Comparison of ENCODE assay signal across 8 mouse cellular contexts in genomic region chr11:100736746-100737080, GRCm38 (mm10). TPM values are rescaled to one million over a fixed set of nuclear protein-coding genes. Genes with fewer than 3 reads are reported as not detected.
DNase-seq lines count a peak whose midpoint lies in the region; ATAC-seq and TF ChIP-seq lines count a peak whose summit lies in the region.

No protein-coding gene starts in this region.

- peak overlapping the region; percentile 97 for H3K4me3 ChIP-seq in layer of hippocampus, adult 2 months
- peak overlapping the region; percentile 87 for H3K4me3 ChIP-seq in embryonic facial prominence, embryonic 12.5 days
- peak overlapping the region; percentile 95 for H3K4me3 ChIP-seq in kidney, postnatal 0 days (replicated peaks; ENCODE audit: low read depth, low read length)
- H3K4me3 ChIP-seq in neural tube, embryonic 12.5 days = peak overlapping the region; percentile 86

- TF ChIP-seq CTCF in layer of hippocampus, adult 2 months (conservative IDR thresholded peaks at IDR 0.05) = no peak
- no peak for TF ChIP-seq CTCF in kidney, postnatal 0 days (IDR thresholded peaks at IDR 0.05; ENCODE audit: low read depth)

- no peak for ATAC-seq in embryonic facial prominence, embryonic 12.5 days (ENCODE audit: insufficient number of reproducible peaks, insufficient read depth, low FRiP score, low TSS enrichment)
- no peak for ATAC-seq in kidney, postnatal 0 days (replicated peaks; ENCODE audit: low FRiP score, low read depth)
- ATAC-seq in neural tube, embryonic 12.5 days (ENCODE audit: low FRiP score, low read depth) = no peak
- ATAC-seq in monocyte, adult 5-6 weeks (replicated peaks; ENCODE audit: insufficient number of reproducible peaks, low FRiP score, low TSS enrichment, poor library complexity, severe bottlenecking) = no peak

- no peaks in the 10 kb centered on the region; the same call in 1 of the 2 replicates for H3K36me3 ChIP-seq in embryonic facial prominence, embryonic 12.5 days
- no peaks in the 10 kb centered on the region for H3K36me3 ChIP-seq in kidney, postnatal 0 days (ENCODE audit: insufficient read depth, low read length)
- H3K36me3 ChIP-seq in neural tube, embryonic 12.5 days = peaks cover 12% of the 10 kb centered on the region; the same call in 1 of the 2 replicates

- no peaks in the 10 kb centered on the region for H3K27me3 ChIP-seq in embryonic facial prominence, embryonic 12.5 days
- H3K27me3 ChIP-seq in kidney, postnatal 0 days (ENCODE audit: insufficient read depth, low read length) = no peaks in the 10 kb centered on the region
- no peaks in the 10 kb centered on the region for H3K27me3 ChIP-seq in neural tube, embryonic 12.5 days (replicated peaks)

- no peak for DNase-seq in layer of hippocampus, adult 2 months (ENCODE audit: low spot score in 2 of 2)
- no peak for DNase-seq in layer of hippocampus, postnatal 25 days (ENCODE audit: extremely low spot score in 1 of 2, low spot score in 1 of 2)
- DNase-seq in kidney, postnatal 0 days (ENCODE audit: low spot score) = no peak
- no peak for DNase-seq in spleen, postnatal 36 days (ENCODE audit: low spot score in 2 of 2)
- DNase-seq in embryo, embryonic 11 days = no peak

- H3K4me2 ChIP-seq in embryonic facial prominence, embryonic 12.5 days (replicated peaks) = peak overlapping the region; percentile 84
- H3K4me2 ChIP-seq in kidney, postnatal 0 days (ENCODE audit: low read length) = peak overlapping the region; percentile 73
- peak overlapping the region; percentile 94 for H3K4me2 ChIP-seq in neural tube, embryonic 12.5 days (replicated peaks)

- peak overlapping the region; percentile 85; the same call in 1 of the 2 replicates for H3K9ac ChIP-seq in embryonic facial prominence, embryonic 12.5 days
- peak overlapping the region; percentile 96 for H3K9ac ChIP-seq in kidney, postnatal 0 days (ENCODE audit: low read depth, low read length)
- H3K9ac ChIP-seq in neural tube, embryonic 12.5 days = peak overlapping the region; percentile 90

- 76% methylated on average over 4 of the region's 4 CpGs for WGBS in embryonic facial prominence, embryonic 12.5 days
- WGBS in kidney, postnatal 0 days = 77% methylated on average over 4 of the region's 4 CpGs
- WGBS in neural tube, embryonic 12.5 days = 80% methylated on average over 4 of the region's 4 CpGs

- H3K9me3 ChIP-seq in embryonic facial prominence, embryonic 12.5 days = no peaks in the 10 kb centered on the region
- H3K9me3 ChIP-seq in kidney, postnatal 0 days (replicated peaks; ENCODE audit: low read length) = no peaks in the 10 kb centered on the region
- no peaks in the 10 kb centered on the region for H3K9me3 ChIP-seq in neural tube, embryonic 12.5 days

- H3K27ac ChIP-seq in layer of hippocampus, adult 2 months = no peak overlapping the region
- no peak overlapping the region for H3K27ac ChIP-seq in embryonic facial prominence, embryonic 12.5 days
- peak overlapping the region; percentile 79; the same call in 1 of the 2 replicates for H3K27ac ChIP-seq in kidney, postnatal 0 days
- H3K27ac ChIP-seq in neural tube, embryonic 12.5 days = no peak overlapping the region

- peaks cover 14% of the 10 kb centered on the region for H3K4me1 ChIP-seq in embryonic facial prominence, embryonic 12.5 days
- peaks cover 18% of the 10 kb centered on the region for H3K4me1 ChIP-seq in kidney, postnatal 0 days (replicated peaks; ENCODE audit: insufficient read depth, low read length)
- H3K4me1 ChIP-seq in neural tube, embryonic 12.5 days = peaks cover 24% of the 10 kb centered on the region

RNA-seq across cellular contexts. Expression of gene Rab5c, which starts 1.3 kb away (rescaled TPM):
- 100 to 1,000 TPM; 137 to 148 TPM for total RNA-seq in layer of hippocampus, adult 2 months (2021)
- 100 to 1,000 TPM; 141 to 152 TPM for total RNA-seq in layer of hippocampus, postnatal 25 days (2021)
- polyA plus RNA-seq in embryonic facial prominence, embryonic 12.5 days (2016; fragmentation: Nextera tagmentation; extraction: Ambion mirVana) = 18.9 and 26.1 TPM in 2 replicates
- 34.7 and 39.0 TPM in 2 replicates for polyA plus RNA-seq in kidney, postnatal 0 days (2015; fragmentation: Nextera tagmentation; extraction: Ambion mirVana)
- polyA plus RNA-seq in neural tube, embryonic 12.5 days (2016; fragmentation: Nextera tagmentation; extraction: Ambion mirVana) = 23.7 and 33.1 TPM in 2 replicates
- 163 to 176 TPM (median 171 TPM) in 3 replicates for total RNA-seq in monocyte, adult 5-6 weeks (2017)

RNA-seq across cellular contexts. Expression of gene Kcnh4, which starts 23.0 kb away (rescaled TPM):
- 1 to 10 TPM; 1.8 to 2.8 TPM for total RNA-seq in layer of hippocampus, adult 2 months (2021)
- 1 to 10 TPM; 1.1 to 1.8 TPM for total RNA-seq in layer of hippocampus, postnatal 25 days (2021)
- polyA plus RNA-seq in embryonic facial prominence, embryonic 12.5 days (2016; fragmentation: Nextera tagmentation; extraction: Ambion mirVana) = 0.46 and 0.55 TPM in 2 replicates
- polyA plus RNA-seq in kidney, postnatal 0 days (2015; fragmentation: Nextera tagmentation; extraction: Ambion mirVana) = not detected in 2 replicates
- polyA plus RNA-seq in neural tube, embryonic 12.5 days (2016; fragmentation: Nextera tagmentation; extraction: Ambion mirVana) = 4.4 and 4.5 TPM in 2 replicates
- total RNA-seq in monocyte, adult 5-6 weeks (2017) = not detected in 3 replicates

RNA-seq across cellular contexts. Expression of gene Hspb9, which starts 23.1 kb away (rescaled TPM):
- total RNA-seq in layer of hippocampus, adult 2 months (2021) = not detected
- not detected for total RNA-seq in layer of hippocampus, postnatal 25 days (2021)
- 0.33 TPM in 1 of 2 replicates, not detected in the other for polyA plus RNA-seq in embryonic facial prominence, embryonic 12.5 days (2016; fragmentation: Nextera tagmentation; extraction: Ambion mirVana)
- 0.37 TPM in 1 of 2 replicates, not detected in the other for polyA plus RNA-seq in kidney, postnatal 0 days (2015; fragmentation: Nextera tagmentation; extraction: Ambion mirVana)
- 0.59 TPM in 1 of 2 replicates, not detected in the other for polyA plus RNA-seq in neural tube, embryonic 12.5 days (2016; fragmentation: Nextera tagmentation; extraction: Ambion mirVana)
- total RNA-seq in monocyte, adult 5-6 weeks (2017) = not detected in 3 replicates

RNA-seq across cellular contexts. Expression of gene Kat2a, which starts 24.4 kb away (rescaled TPM):
- 10 to 100 TPM; 55.4 to 57.8 TPM for total RNA-seq in layer of hippocampus, adult 2 months (2021)
- 10 to 100 TPM; 55.6 to 55.9 TPM for total RNA-seq in layer of hippocampus, postnatal 25 days (2021)
- 71.2 and 72.4 TPM in 2 replicates for polyA plus RNA-seq in embryonic facial prominence, embryonic 12.5 days (2016; fragmentation: Nextera tagmentation; extraction: Ambion mirVana)
- polyA plus RNA-seq in kidney, postnatal 0 days (2015; fragmentation: Nextera tagmentation; extraction: Ambion mirVana) = 39.0 and 40.2 TPM in 2 replicates
- polyA plus RNA-seq in neural tube, embryonic 12.5 days (2016; fragmentation: Nextera tagmentation; extraction: Ambion mirVana) = 61.3 and 64.7 TPM in 2 replicates
- 6.1 to 9.9 TPM (median 7.1 TPM) in 3 replicates for total RNA-seq in monocyte, adult 5-6 weeks (2017)

RNA-seq across cellular contexts. Expression of gene Hcrt, which starts 26.0 kb away (rescaled TPM):
- not detected for total RNA-seq in layer of hippocampus, adult 2 months (2021)
- not detected for total RNA-seq in layer of hippocampus, postnatal 25 days (2021)
- not detected in 2 replicates for polyA plus RNA-seq in embryonic facial prominence, embryonic 12.5 days (2016; fragmentation: Nextera tagmentation; extraction: Ambion mirVana)
- not detected in 2 replicates for polyA plus RNA-seq in kidney, postnatal 0 days (2015; fragmentation: Nextera tagmentation; extraction: Ambion mirVana)
- polyA plus RNA-seq in neural tube, embryonic 12.5 days (2016; fragmentation: Nextera tagmentation; extraction: Ambion mirVana) = 0.38 TPM in 1 of 2 replicates, not detected in the other
- total RNA-seq in monocyte, adult 5-6 weeks (2017) = not detected in 3 replicates
